ENCODE assay signal across 9 mouse cellular contexts in genomic region chr2:19703020-19703613, GRCm38 (mm10). TPM values are rescaled to one million over a fixed set of nuclear protein-coding genes. Genes with fewer than 3 reads are reported as not detected.
A peak's percentile ranks its signal among the peaks of the same experiment; 100 is the strongest.
DNase-seq lines count a peak whose midpoint lies in the region; ATAC-seq and TF ChIP-seq lines count a peak whose summit lies in the region.
"Had no signal": no experiment of that assay in that cellular context is flagged by ENCODE, and none has a peak within 500 bp of the region (broad histone marks: within the 10 kb centered on the region; RNA-seq: fewer than 3 reads in every experiment).

No protein-coding gene starts in this region.

- peak; percentile 12 to 51 for DNase-seq in layer of hippocampus, adult 2 months (ENCODE audit: low spot score in 2 of 2)
- DNase-seq in layer of hippocampus, adult 9-10 months (ENCODE audit: low spot score), result no peak
- peak; percentile 41 to 50 for DNase-seq in cerebellum, adult 18-20 months
- peak; percentile 65 for DNase-seq in lung, postnatal 36 days
- no peak for DNase-seq in kidney, postnatal 36 days
- no peak for DNase-seq in thymus, postnatal 10 days (ENCODE audit: low spot score in 2 of 2)
- no peak for DNase-seq in ovary, adult 18-20 months (ENCODE audit: low spot score)

- H3K4me3 ChIP-seq in layer of hippocampus, adult 2 months, result no peak overlapping the region
- H3K4me3 ChIP-seq in heart, embryonic 11.5 days (ENCODE audit: low read depth, low read length), result no peak overlapping the region

- H3K4me2 ChIP-seq in heart, embryonic 11.5 days, result peak overlapping the region; percentile 24

- no peaks in the 10 kb centered on the region for H3K36me3 ChIP-seq in heart, embryonic 11.5 days (ENCODE audit: control insufficient read depth, insufficient read depth, low read length)
- H3K36me3 ChIP-seq: G1E had no signal

- 0 out of 2 replicates have a peak overlapping the region, but pooled peaks have one; percentile 14 for H3K27ac ChIP-seq in layer of hippocampus, adult 2 months
- peak overlapping the region; percentile 86 for H3K27ac ChIP-seq in heart, embryonic 11.5 days (ENCODE audit: low read depth, low read length)

- peaks cover 3% of the 10 kb centered on the region; the same call in 1 of the 2 replicates for H3K4me1 ChIP-seq in heart, embryonic 11.5 days (ENCODE audit: control insufficient read depth, insufficient read depth, low read length)

- H3K27me3 ChIP-seq in heart, embryonic 11.5 days (ENCODE audit: control insufficient read depth, insufficient read depth, low read length), result no peaks in the 10 kb centered on the region

- TF ChIP-seq CTCF in layer of hippocampus, adult 2 months (conservative IDR thresholded peaks at IDR 0.05), result no peak

- no peak overlapping the region for H3K9ac ChIP-seq in heart, embryonic 11.5 days (ENCODE audit: low read depth, low read length)

- ATAC-seq in heart, embryonic 11.5 days (replicated peaks; ENCODE audit: insufficient number of reproducible peaks, low FRiP score, low TSS enrichment), result no peak; the same call in 1 of the 2 replicates

- H3K9me3 ChIP-seq in heart, embryonic 11.5 days (replicated peaks; ENCODE audit: control insufficient read depth, low read length), result no peaks in the 10 kb centered on the region
- H3K9me3 ChIP-seq: G1E had no signal

RNA-seq across cellular contexts. Expression of gene Otud1, which starts 45.6 kb away (rescaled TPM):
- total RNA-seq in layer of hippocampus, adult 2 months (2021), result 10 to 100 TPM; 10.7 to 12.2 TPM
- polyA plus RNA-seq in heart, embryonic 11.5 days (2014; fragmentation: Nextera tagmentation; extraction: Ambion mirVana), result 5.9 and 6.3 TPM in 2 replicates
- polyA plus RNA-seq: G1E had no signal

Comparison
In these comparisons a context has a peak if more than half of its experiments do, and no peak if none do; other contexts are left out.
1. DNase-seq: peak in layer of hippocampus, adult 2 months (2 of 2), cerebellum, adult 18-20 months (2 of 2) and lung, postnatal 36 days (single experiment); none in layer of hippocampus, adult 9-10 months (single experiment), kidney, postnatal 36 days (0 of 2), thymus, postnatal 10 days (0 of 2) and ovary, adult 18-20 months (single experiment).